Mouse (Mus musculus) hematopoietic stem cell, adult 5-6 weeks (primary cell): ENCODE data around the gene Ptpra. TPM values are rescaled to one million over a fixed set of nuclear protein-coding genes. Genes with fewer than 3 reads are reported as not detected.

Experiments
- ATAC-seq, 2 experiments: fragments of 125-278 bp in 1 of 2; replicated peaks in 1 of 2; 2 replicates each; pipeline ENCODE4 v1.8.0; 2016 to 2017; ENCODE audit warnings: inconsistent platforms in 2 of 2, mild to moderate bottlenecking in 2 of 2, moderate number of reproducible peaks in 2 of 2, low read depth in 1 of 2, moderate TSS enrichment in 1 of 2; ENCODE audit not compliant: low FRiP score in 2 of 2, poor library complexity in 2 of 2, severe bottlenecking in 2 of 2, insufficient read depth in 1 of 2, low TSS enrichment in 1 of 2
- total RNA-seq: library from RNA; stranded (forward); fragments of 172-1452, 232-1000 nt; gene quantifications from 2 replicates; pipeline ENCODE4 v1.2.3, GENCODE M21; 2017

Gene Ptpra
- total RNA-seq = 155 and 171 TPM in 2 replicates

GRCm38 (mm10) chr2:130449794-130450433 is at the start of gene Ptpra:
Ptpra (plus strand) TSS chr2:130450278.
- peak; percentile 88 to 96 for ATAC-seq

DNA sequence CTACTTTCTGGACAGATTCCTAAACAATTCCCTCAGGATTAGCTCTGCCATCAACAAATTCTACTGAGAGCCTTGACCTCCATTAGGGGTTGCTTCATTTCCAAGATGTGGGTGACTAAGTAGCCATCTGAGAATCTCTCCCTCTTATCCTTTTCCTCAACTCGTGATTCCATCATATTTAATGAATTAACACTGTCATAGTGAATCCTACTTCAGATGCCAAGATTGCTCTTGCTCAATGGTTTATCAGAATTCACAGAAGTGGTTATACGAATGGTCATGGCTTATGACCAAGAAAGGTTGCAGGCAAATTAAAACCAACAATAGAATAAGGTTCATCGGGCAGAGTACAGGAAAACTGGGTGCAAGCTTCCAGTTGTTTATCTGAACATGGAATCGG is 48.2 kb upstream of the Ptpra start:
- no peak for ATAC-seq

DNA sequence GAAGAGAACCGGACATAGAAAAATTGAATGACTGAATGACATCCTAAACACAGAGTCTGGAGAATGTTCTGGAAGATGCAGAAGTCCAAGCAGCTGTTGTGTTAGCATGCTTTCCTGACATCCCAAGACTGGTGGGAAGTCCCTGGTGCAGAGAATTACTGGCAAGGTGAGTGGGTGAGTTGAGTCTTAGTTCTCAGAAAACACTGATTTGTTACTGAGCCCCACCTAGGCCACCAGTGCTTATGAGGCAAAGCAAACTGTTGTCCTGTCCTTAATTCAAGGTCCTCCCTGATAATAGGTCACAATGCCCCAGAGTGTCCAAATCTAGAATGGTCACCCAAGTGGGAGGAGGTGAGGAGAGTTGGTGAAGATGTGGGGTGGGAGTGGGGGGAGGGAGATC is 45.1 kb upstream of the Ptpra start, which contains the start of the genes Gm28372 and 1700020A23Rik:
Gm28372 (plus strand) TSS at position 301 of the 400 bp plus-strand sequence.
1700020A23Rik (plus strand) TSS at position 321 of the 400 bp plus-strand sequence.
- no peak for ATAC-seq

- no peak for ATAC-seq
Measured at GRCm38 (mm10) chr2:130406178-130406577, 43.9 kb upstream of the Ptpra start, which contains the start of gene Tmem239. Tmem239 (plus strand) TSS chr2:130406478.

DNA sequence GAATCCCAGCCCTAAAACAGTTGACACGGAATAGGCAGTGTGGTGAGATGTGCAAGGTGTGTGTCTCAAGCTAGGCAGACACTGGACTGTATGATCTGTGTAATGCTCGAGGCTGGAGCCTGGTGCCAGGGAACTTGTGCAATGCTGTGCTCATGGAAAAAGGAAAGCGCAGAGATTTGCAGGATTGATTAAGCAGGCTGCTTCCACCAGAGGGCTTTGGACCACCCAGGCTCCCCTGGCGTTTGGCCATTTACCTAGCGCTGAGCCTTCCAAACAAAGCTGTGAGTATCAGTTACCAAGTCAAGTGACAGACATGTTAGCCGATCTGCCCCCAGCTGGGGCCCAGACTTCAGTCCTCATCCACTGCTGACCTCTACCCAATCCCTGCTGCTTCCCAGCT is 41.9 kb upstream of the Ptpra start:
- ATAC-seq = no peak

DNA sequence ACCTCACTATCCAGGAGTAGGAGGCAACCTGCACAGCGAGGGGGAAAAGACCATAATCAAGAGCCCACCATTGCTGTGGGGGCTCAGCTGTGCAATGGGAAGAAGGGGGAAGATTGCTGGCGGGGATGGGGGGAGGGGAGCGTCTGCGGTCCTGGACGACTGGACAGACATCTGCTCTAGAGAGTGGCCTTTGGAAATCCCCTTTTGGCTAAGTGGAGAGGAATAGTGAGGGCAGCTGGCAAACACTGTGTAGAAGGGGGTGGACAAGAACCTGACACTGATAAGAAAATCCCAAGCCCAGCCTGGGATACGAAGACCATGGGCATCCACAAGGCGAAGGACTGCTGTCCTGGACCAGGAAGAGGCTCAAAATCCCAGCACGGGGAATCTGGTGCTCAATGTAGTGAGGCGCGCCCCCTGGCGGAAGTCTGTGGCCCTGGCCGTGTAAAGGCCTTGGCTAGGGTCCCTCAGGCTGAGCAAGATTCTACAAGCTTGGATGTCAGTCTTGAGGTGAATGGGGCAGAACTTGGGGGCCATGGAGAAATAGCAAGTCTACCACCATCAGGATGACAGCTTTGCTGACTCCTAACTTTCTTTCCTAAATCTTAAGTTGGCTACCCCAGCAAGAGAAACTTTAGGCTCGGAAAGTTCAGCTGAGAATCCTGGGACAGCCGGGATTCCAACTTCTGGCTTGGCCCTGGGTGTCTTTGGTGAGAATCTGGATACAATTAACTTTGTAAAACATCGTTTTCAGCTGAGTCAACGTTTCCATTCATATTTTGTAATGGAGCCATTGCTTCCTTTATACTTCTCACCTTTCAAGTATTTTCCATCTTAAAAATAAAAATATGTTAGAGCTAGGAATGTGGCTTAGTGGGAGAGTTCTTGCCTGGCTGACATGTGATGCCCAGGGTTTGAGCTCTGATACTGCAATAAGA is 38.3 kb upstream of the Ptpra start:
- ATAC-seq = peak; percentile 62 to 89

DNA sequence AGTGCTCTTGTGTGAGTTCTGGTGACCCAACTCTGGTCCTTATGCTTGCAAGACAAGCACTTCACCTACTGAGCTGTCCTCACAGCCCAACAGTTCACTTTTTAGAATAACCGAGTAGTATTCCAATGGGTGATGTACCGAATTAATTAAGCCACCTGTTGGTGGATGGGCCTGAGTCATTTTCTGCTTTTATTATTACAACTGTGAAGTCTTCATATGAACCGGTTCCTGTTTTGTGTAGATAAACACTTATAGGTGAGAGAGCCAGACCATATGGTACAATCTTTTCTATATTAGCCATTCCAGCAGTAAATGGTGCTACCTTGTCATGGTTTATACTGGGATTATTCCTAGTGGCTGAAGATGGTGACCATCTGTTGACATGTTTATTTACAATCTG is 37.3 kb upstream of the Ptpra start:
- no peak for ATAC-seq

GRCm38 (mm10) chr2:130414094-130414856 is 35.8 kb upstream of the Ptpra start:
- ATAC-seq = no peak

- no peak for ATAC-seq
Measured at GRCm38 (mm10) chr2:130421781-130422620, 28.1 kb upstream of the Ptpra start.

DNA sequence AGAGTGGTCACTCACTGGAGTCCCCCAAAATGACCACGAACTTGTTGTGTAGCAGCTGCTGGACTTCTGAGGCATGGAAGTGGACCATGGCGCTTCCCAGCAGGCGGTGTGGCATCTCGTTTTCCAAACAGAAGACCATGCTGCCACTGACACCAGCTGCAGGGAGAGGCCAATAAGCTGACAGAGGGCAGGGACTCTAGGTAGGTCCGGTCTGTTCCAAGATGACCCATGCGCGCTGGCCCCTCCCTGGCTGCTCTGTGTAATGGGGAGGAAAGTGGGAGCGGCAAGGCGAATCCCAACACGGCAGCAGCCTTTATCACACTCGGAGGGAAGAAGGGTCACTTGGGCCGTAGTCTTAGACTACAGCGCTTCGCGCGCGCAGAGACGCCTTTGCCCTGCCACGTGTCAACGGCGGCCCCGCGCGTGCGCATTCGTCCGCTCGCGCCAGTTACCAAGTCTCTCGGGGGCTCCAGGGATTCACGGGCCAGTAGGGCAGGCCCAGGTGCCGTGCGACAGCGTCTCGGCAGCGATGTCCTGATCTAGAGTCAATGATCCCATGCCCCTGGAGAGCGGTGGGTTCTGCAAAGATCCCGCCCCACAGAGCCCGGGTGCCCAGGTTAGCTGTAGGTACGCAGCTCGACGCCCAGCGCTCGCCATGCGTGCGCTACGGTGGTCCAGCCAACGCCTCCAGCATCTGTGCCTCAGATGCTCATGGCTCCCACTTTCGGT is 26.5 kb upstream of the Ptpra start:
- ATAC-seq = peak in 1 of 2 experiments; percentile 46; a peak in 3 of 4 replicates

DNA sequence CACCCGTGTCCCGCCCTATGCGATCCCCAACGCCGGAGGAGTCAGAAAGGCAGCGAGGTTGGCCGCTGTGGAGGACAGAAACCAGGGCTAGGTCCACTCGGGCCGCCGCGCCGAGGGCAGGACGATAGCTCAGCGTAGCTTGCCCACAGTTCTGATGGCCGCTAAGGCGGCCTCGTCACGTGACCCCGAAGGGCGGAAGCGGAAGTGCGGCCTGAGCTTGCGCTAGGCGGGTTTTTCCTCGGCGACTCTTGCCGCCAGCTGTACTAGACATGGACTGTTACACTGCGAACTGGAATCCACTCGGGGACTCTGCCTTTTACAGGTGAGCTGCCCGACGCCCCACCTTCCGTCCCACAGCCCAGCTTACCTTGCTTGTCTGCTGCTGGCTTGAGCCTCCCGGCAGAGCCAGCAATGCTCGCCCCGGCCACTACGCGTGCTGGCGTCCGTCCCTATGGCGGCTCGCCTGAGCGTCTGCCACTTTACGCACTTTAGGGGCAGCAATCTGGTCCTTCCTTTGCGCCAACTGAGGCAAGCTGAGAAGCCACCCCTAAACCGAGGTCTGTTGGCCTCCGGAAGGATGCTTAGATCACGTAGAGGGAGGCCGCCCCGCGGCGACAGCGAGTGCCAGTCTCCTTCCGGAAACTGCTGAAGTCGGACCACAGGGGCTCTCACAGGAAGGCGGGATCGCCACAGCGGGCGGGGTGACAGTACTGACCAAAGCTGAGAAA is 25.8 kb upstream of the Ptpra start, which contains the start of the genes Vps16 and Pced1a:
Vps16 (plus strand) TSS at position 214 of the 728 bp plus-strand sequence.
Pced1a (minus strand) TSS at position 576 of the 728 bp plus-strand sequence.
- ATAC-seq = peak; percentile 81 to 87

- ATAC-seq = no peak
Measured at GRCm38 (mm10) chr2:130425112-130425511, 25.0 kb upstream of the Ptpra start.

DNA sequence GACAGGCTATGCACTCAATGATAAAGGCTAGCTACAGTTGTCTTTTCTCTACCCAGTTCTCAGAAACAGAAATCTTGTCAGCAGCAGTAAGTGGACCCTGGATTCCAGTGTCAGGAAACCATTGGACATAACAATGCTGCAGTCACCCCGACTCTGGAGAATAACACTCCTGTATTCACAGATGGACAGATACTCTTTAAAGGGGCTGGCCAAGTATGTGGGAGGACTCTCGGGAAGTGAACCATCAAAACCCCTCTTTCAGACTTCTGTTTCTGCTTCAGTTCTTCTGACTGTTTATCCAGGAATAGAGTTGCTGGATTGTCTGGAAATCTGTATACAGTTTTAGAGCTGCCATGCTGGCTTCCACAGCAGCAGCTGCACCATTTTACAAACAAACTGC is 20.2 kb upstream of the Ptpra start:
- ATAC-seq = no peak

GRCm38 (mm10) chr2:130430484-130430883 is 19.6 kb upstream of the Ptpra start:
- ATAC-seq = no peak

- no peak for ATAC-seq
Measured at GRCm38 (mm10) chr2:130432157-130432556, 17.9 kb upstream of the Ptpra start.
